Mouse (Mus musculus): ENCODE results near the gene Ferd3l. TPM values are rescaled to one million over a fixed set of nuclear protein-coding genes. Genes with fewer than 3 reads are reported as not detected.

The Ferd3l gene
- 2.6 and 3.4 TPM in 2 replicates for polyA plus RNA-seq (2016; fragmentation: Nextera tagmentation; extraction: Ambion mirVana)

DNA sequence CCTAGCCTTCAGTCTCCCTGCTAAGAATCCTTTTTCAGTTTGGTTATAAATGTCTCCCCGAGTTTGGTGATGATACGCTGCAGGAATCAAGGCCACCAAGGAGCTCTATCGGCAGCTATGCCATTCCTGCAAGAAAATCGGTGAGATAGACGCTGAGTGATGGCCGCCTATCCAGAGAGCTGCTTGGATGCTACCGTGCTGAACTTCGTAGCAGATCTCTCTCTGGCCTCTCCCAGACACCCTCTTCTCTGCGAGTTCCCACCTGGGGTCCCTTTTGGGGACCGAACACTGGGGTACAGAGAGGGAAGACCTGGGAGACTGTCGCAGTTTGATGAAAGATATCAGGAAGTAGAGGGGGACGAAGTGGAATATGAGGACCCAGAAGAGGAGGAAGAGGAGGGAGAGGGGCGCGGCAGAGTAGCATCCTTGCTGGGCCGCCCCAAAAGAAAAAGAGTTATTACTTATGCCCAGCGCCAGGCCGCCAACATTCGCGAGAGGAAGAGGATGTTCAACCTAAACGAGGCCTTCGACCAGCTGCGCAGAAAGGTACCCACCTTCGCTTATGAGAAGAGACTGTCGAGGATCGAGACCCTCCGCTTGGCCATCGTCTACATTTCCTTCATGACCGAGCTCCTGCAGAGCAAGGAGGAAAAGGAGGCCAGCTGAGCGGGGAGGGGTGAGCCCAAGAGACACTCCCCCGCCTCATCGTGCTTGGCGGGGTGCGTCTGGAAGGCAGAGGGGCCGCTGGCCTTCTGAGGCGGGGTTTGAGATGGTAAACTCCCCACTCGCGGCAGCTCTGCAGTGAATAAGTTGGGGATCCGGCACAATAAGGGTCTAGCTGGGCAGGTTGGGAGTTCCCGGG, at the start of gene Ferd3l:
Gene Ferd3l (plus strand): TSS at position 95 of the 862 bp plus-strand sequence.
- H3K27ac ChIP-seq, result no peak within 1 kb of the TSS
- ATAC-seq (ENCODE audit: low FRiP score), result 0 out of 2 replicates have a peak, but pooled peaks have one; percentile 11
- H3K9ac ChIP-seq, result peak within 1 kb of the TSS; percentile 41; the same call in 1 of the 2 replicates
- H3K27me3 ChIP-seq, result peaks cover 39% of the 10 kb centered on the region
- H3K36me3 ChIP-seq, result no peaks in the 10 kb centered on the region
- H3K4me3 ChIP-seq, result peak within 1 kb of the TSS; percentile 31
- H3K9me3 ChIP-seq (replicated peaks), result no peaks in the 10 kb centered on the region
- under 1% methylated on average over 39 of the region's 39 CpGs for WGBS
- peak within 1 kb of the TSS; percentile 57 for H3K4me2 ChIP-seq (replicated peaks)
- H3K4me1 ChIP-seq, result peaks cover 15% of the 10 kb centered on the region

DNA sequence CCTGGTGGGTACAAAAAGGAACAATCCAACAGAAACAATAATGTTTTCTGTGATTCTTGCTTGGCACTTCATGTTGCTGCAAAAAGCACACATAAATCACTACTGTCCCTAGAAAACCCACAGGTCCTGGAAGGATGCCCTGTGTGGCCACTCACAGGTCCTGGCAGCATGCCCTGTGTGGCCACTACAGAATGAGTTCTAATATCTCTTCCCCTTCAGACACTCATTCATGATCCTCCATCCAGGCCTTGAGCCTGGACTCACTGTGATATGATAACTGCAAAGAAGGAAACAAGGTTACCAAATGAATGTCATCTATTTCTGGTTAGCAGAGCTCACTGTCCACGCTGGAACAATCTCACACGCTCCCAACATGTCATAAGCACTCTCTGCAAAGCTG, 34.3 kb upstream of the Ferd3l start:
- no peaks in the 10 kb centered on the region for H3K27me3 ChIP-seq
- H3K4me3 ChIP-seq, result no peak overlapping the region
- no peaks in the 10 kb centered on the region for H3K36me3 ChIP-seq
- H3K4me2 ChIP-seq (replicated peaks), result no peak overlapping the region
- H3K9ac ChIP-seq, result no peak overlapping the region
- no peak for ATAC-seq (ENCODE audit: low FRiP score)
- H3K4me1 ChIP-seq, result no peaks in the 10 kb centered on the region
- WGBS, result 55% methylated on average over 2 of the region's 2 CpGs
- no peak overlapping the region for H3K27ac ChIP-seq
- H3K9me3 ChIP-seq (replicated peaks), result 0 out of 2 replicates have a peak, but pooled peaks cover under 1% of the 10 kb centered on the region

DNA sequence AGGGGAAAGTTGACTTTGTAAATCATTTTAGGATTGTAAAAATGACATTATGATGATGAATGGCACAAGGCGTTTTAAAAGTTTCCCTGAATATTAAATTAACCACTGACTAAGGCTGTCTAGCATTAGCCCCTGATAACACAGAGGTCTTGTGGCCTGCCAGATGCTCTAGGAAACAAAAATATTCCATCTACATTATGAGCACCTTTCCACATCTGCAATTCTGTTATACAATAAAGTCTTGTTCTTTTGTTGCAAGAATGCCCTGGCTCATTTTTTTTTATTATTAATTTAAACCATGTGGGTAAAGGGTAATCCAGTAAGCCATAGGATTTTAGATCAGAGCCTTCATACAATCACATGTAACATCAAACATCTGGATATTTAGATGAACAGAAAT, 33.6 kb upstream of the Ferd3l start:
- 78% methylated on average over 1 of the region's 1 CpGs for WGBS
- no peak overlapping the region for H3K9ac ChIP-seq
- no peak overlapping the region for H3K4me2 ChIP-seq (replicated peaks)
- no peak overlapping the region for H3K27ac ChIP-seq
- H3K9me3 ChIP-seq (replicated peaks), result no peaks in the 10 kb centered on the region
- ATAC-seq (ENCODE audit: low FRiP score), result no peak
- H3K4me1 ChIP-seq, result no peaks in the 10 kb centered on the region
- H3K27me3 ChIP-seq, result no peaks in the 10 kb centered on the region
- no peaks in the 10 kb centered on the region for H3K36me3 ChIP-seq
- H3K4me3 ChIP-seq, result no peak overlapping the region

DNA sequence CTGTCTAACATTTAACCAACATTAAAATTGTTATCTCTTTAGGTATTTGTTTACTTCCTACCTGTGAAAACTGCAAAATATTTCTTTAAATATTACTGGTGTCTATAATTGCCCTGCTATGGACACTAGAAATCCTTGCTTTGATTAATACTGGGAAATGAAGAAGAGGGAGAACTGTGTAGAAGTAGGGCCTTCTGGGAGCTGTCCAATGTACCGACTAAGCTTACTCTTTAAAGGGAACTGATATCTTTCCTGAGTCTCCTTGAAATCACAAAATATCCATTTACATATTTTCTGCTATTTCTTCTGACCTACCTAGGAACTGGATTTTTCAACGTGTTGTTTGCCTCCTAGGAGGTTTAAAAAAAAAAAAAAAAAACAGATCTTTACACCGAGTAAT, 1.5 kb upstream of the Ferd3l start:
- no peaks in the 10 kb centered on the region for H3K9me3 ChIP-seq (replicated peaks)
- ATAC-seq (ENCODE audit: low FRiP score), result no peak

DNA sequence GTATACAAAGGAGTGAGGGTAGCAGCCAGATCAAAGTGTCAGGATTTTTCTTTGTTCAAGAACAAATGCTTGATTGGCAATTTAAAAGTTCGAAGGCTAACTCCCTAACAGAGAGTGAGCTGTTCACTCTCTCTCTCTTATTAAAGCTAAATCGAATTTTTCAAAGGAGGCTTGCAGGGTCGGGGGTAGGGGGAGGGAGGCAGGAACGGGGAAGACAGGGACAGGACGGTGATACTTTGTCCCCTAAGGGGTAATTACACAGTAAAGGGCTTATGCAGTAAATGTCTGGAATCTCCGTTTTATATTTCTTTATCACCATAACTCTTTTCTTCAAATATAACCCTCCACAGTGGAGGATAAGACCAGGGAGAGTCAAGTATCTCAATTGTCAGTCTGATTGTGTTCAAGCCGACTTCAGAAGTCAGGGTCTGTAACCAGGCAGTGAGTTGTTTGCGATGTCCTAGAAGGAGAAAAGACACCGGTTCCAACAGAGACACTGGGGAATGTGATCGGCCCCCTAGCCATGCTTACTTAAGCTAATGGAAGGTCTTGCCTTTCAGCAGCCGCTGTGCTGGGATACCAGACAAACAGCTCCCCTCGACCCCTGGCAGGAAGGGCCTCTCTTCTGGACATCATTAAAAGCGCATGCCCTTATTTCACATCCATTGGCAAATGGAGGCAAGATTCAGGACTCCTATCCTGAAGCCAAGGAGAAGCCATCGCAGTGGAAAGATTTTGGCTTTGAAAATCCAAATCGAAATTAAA, 709 bp upstream of the Ferd3l start:
- WGBS, result 1% methylated on average over 15 of the region's 15 CpGs
- peak; percentile 43; the same call in 1 of the 2 replicates for ATAC-seq (ENCODE audit: low FRiP score)
- Histone ChIP-seq H3K4me2 (replicated peaks) (peak overlapping the region; percentile 57), H3K4me1 (peaks cover 15% of the 10 kb centered on the region), H3K36me3 (no peaks in the 10 kb centered on the region), H3K27me3 (peaks cover 39% of the 10 kb centered on the region), H3K27ac (no peak overlapping the region), H3K9ac (no peak overlapping the region), H3K4me3 (peak overlapping the region; percentile 31), H3K9me3 (replicated peaks) (no peaks in the 10 kb centered on the region)

More for the DNA sequence above, 1.5 kb upstream of the Ferd3l start:
- H3K4me2 ChIP-seq (replicated peaks), result no peak overlapping the region
- peaks cover 15% of the 10 kb centered on the region for H3K4me1 ChIP-seq
- no peak overlapping the region for H3K9ac ChIP-seq
- 6% methylated on average over 3 of the region's 3 CpGs for WGBS
- H3K27me3 ChIP-seq, result peaks cover 39% of the 10 kb centered on the region
- no peak overlapping the region for H3K27ac ChIP-seq
- no peak overlapping the region for H3K4me3 ChIP-seq
- no peaks in the 10 kb centered on the region for H3K36me3 ChIP-seq

DNA sequence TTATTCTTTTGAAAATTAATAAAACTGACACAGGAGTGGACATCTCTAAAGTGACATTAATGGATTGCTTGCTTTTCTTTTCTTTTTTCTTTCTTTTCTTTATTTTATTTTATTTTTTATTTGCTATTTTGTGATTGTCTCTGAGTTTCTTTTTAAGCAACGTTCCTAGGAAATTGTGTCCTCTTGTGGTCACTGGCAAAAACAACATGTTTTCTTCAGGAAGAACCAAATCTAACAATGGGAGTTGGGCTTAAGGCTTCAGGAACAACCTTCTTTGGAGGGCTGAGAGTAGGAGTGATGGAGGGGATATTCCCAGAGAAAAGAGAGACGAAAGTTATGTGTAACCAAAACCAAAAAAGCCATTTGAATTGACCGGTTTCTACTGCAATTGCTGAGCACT, 24.6 kb downstream of the Ferd3l start:
- Histone ChIP-seq H3K4me3 (no peak overlapping the region), H3K27ac (no peak overlapping the region), H3K9ac (no peak overlapping the region), H3K4me1 (peaks cover 14% of the 10 kb centered on the region), H3K27me3 (peaks cover 45% of the 10 kb centered on the region), H3K36me3 (no peaks in the 10 kb centered on the region), H3K9me3 (replicated peaks) (no peaks in the 10 kb centered on the region), H3K4me2 (replicated peaks) (no peak overlapping the region)
- no peak for ATAC-seq (ENCODE audit: low FRiP score)
- WGBS, result 4% methylated on average over 3 of the region's 3 CpGs

DNA sequence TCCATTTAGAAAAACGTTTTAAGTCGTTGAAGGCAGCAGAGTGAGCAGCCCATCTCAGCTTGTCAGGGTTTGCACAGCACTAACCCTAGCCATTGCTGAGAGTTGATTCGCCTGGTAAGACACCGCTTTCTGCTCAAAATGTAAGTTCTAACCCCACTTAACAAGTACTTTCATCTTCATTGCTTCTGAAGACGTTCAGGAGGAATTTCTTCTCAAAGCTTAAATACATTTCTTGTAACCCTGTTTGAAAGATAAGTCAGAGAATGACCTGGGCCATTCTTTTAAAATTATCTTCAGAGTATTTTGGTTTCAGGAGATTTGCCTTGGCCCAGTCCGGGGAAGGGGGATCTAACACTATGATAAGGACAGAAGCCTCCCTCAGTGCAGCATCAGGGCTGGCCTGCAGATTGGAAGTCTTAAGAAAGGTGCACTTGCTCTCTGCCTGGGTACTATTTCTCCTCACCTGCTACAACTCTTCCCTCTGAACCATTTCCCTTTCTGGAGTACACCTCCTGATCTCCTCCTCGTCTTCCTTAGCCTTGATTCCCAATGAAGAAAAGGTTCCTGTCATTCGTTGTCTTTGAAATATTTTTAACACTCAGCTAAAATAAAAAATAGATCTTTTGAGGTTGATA, 26.8 kb downstream of the Ferd3l start:
- no peak overlapping the region for H3K4me2 ChIP-seq (replicated peaks)
- WGBS, result 12% methylated on average over 8 of the region's 8 CpGs
- no peak overlapping the region for H3K9ac ChIP-seq
- H3K27me3 ChIP-seq, result peaks cover 63% of the 10 kb centered on the region
- H3K4me1 ChIP-seq, result peaks cover 22% of the 10 kb centered on the region
- H3K27ac ChIP-seq, result no peak overlapping the region
- H3K4me3 ChIP-seq, result no peak overlapping the region
- no peak for ATAC-seq (ENCODE audit: low FRiP score)
- H3K9me3 ChIP-seq (replicated peaks), result no peaks in the 10 kb centered on the region
- H3K36me3 ChIP-seq, result no peaks in the 10 kb centered on the region

DNA sequence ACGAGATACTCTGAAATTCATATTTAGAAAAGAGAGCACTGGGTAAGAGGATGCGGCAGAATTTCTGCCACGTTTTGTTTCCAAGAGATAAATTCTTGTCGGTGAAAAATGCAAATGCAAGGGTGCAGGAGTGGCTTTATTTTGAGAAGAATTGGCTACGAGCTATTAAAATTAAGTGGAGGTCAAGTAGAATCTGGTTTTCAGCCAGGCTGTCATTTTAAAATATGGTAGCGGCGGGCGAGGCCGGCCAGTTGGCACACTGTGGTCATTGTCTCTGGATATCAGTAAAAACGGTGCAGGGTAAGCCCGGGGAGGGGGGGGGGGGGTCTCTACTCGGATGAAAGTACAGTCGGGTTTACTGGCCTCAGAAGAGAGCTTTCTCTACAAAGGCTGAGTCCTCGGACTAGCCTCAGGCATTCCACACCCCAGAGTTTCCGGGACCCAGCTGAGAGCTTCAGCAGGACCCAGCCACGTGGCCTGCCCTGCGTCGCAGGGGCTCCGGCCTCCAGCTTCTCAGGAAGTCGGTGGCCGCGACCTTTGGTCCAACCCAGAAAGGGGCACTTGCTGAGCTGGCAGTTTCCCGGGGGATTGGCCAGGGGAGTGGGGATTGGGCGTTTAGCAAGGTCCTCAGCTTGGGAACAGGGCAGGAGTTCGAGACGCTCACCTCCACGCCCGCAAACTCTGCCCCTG, 27.5 kb downstream of the Ferd3l start:
- WGBS, result 2% methylated on average over 28 of the region's 28 CpGs
- Histone ChIP-seq H3K4me2 (replicated peaks) (peak overlapping the region; percentile 38), H3K4me1 (peaks cover 22% of the 10 kb centered on the region), H3K27me3 (peaks cover 67% of the 10 kb centered on the region), H3K9ac (no peak overlapping the region), H3K4me3 (peak overlapping the region; percentile 16), H3K36me3 (no peaks in the 10 kb centered on the region), H3K27ac (peak overlapping the region; percentile 23; the same call in 1 of the 2 replicates), H3K9me3 (replicated peaks) (no peaks in the 10 kb centered on the region)
- no peak for ATAC-seq (ENCODE audit: low FRiP score)

DNA sequence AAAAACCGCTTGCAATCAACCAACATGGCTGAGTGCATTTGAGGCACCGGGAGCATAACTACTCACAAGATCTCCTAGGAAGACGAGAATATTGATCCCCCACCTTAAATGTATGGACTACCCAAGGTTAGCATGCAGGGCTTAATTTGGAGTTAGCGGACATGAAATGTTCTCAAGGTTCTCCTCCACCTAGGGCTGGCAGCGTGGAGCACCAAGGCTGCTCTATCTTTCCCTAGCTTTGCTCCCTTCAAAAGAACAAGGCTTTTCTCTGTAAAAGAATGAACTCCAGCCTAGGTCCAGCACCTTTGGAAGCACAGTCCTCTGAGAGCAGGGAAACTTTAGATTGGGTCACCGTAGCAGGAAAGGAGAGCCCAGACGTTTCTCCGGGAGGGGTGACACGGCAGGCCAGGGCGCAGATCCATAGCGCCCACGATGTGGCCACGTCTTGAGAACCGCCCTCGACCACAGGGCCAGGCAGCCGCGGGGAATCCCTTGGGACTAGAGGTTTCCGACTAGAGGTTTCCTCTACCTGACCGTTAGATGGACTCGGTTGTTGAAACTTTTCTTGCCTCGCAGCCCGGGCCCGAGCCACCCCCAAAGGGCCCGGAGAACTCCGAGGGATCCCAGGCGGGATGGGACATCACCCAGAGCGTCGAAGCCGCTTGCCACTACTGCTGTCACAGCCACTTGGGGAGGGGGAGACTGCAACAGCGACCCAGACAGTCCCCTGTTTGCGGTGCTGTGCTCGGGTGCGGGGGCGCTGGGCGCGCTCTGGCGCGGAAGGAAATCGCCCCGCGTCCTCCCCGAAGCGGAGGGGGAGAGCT, 28.6 kb downstream of the Ferd3l start:
- Histone ChIP-seq H3K27me3 (peaks cover 77% of the 10 kb centered on the region), H3K27ac (peak overlapping the region; percentile 24; the same call in 1 of the 2 replicates), H3K9ac (peak overlapping the region; percentile 76)

DNA sequence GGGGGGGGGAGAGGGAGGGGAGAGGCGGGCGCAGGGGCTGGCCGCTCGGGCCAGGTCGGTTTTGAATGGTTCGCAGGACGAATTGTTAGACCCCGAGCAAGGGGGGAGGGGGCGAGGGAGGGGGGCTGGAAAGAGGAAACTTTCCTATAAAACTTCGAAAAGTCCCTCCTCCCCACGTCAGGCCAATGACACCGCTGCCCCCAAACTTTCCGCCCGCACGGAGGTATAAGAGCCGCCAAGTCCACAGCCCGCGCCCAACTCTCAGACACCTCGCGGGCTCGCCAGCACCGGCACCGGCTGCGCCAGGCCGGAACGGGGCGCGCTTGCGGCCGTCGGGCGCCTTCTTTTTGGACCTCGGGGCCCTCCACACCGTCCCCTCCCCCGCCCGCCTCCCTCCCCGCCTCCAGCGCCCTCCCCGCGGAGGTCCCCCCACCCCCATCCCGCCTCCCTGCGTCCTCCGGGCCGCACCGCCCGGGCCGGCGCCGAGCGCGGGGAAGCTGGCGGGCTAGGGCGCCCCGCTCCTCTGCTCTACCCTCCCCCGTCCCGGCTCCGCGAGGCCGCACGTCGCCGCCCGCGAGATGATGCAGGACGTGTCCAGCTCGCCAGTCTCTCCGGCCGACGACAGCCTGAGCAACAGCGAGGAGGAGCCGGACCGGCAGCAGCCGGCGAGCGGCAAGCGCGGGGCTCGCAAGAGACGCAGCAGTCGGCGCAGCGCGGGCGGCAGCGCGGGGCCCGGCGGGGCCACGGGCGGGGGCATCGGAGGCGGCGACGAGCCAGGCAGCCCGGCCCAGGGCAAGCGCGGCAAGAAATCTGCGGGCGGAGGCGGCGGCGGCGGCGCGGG, 29.4 kb downstream of the Ferd3l start, which contains the start of gene Twist1:
Gene Twist1 (plus strand): TSS at position 272 of the 841 bp plus-strand sequence.
- peak; percentile 69 for ATAC-seq (ENCODE audit: low FRiP score)
- WGBS, result under 1% methylated on average over 66 of the region's 105 CpGs
- Histone ChIP-seq H3K4me1 (peaks cover 22% of the 10 kb centered on the region), H3K9me3 (replicated peaks) (no peaks in the 10 kb centered on the region), H3K4me2 (replicated peaks) (peak within 1 kb of the TSS; percentile 62), H3K9ac (peak within 1 kb of the TSS; percentile 76), H3K27me3 (peaks cover 85% of the 10 kb centered on the region), H3K27ac (peak within 1 kb of the TSS; percentile 82), H3K4me3 (peak within 1 kb of the TSS; percentile 56), H3K36me3 (no peaks in the 10 kb centered on the region)

More for the DNA sequence above, 28.6 kb downstream of the Ferd3l start:
- Histone ChIP-seq H3K4me2 (replicated peaks) (peak overlapping the region; percentile 62), H3K36me3 (no peaks in the 10 kb centered on the region), H3K4me3 (peak overlapping the region; percentile 56), H3K4me1 (peaks cover 22% of the 10 kb centered on the region), H3K9me3 (replicated peaks) (no peaks in the 10 kb centered on the region)
- WGBS, result under 1% methylated on average over 43 of the region's 43 CpGs
- ATAC-seq (ENCODE audit: low FRiP score), result peak; percentile 63
